Mouse (Mus musculus): ENCODE results near the gene Ankrd23. TPM values are rescaled to one million over a fixed set of nuclear protein-coding genes. Genes with fewer than 3 reads are reported as not detected.

Gene Ankrd23
- total RNA-seq, 2 experiments from 2014 or later = 6.1 to 6.3 TPM

- intact Hi-C loops (cut with DNase I) = loop anchor here (1.0 kb wide), 3 partner anchors 87 to 136 kb away; no protein-coding TSS in a partner anchor
- DNase-seq (ENCODE audit: low spot score in 2 of 2) = peak in 1 of 2 experiments; percentile 33
Measured at GRCm38 (mm10) chr1:36547981-36548598, 11.4 kb upstream of the Ankrd23 start.

- intact Hi-C loops (cut with DNase I) = loop anchor here (1.0 kb wide), 3 partner anchors 88 to 137 kb away; no protein-coding TSS in a partner anchor
Measured at GRCm38 (mm10) chr1:36546888-36547471, 10.3 kb upstream of the Ankrd23 start, which contains the start of gene Ankrd39. TSS of gene Ankrd39 (minus strand) at chr1:36547445.

DNA sequence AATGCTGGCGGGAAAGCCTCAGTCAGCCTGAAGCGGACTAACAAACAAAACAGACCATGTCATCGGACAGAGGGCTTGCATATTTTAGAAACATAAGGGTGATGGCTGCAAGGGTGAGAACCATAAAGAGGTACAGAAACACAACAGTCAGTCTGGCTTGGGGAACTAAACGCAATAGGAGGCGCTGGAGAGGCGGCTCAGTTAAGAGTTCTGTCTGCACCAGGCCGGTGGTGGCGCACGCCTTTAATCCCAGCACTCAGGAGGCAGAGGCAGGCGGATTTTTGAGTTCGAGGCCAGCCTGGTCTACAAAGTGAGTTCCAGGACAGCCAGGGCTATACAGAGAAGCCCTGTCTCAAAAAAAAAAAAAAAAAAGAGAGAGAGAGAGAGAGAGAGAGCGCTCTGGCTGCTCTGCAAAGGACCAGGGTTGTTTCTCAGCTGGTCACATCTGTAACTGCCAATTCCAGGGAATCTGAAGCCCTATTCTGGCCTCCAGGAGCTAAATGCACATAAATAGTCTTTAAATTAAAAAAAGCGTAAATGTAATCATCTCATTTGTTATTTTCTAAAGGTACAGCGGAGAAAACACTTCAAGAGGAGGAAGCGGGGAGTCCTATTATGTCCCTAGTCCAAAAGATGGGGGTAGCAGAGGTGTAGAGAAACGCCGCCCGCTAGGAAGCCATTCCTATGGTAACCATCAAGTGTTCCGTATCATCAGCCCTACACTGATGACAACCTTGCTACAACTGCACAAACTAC, 9.3 kb upstream of the Ankrd23 start:
- intact Hi-C loops (cut with DNase I) = no loop called here
- peak in 1 of 2 experiments; percentile 42 for DNase-seq (ENCODE audit: low spot score in 2 of 2)

More at GRCm38 (mm10) chr1:36546888-36547471, 10.3 kb upstream of the Ankrd23 start, which contains the start of gene Ankrd39:
- DNase-seq (ENCODE audit: low spot score in 2 of 2) = peak; percentile 97 to 99

- intact Hi-C loops (cut with DNase I) = no loop called here
- no peak for DNase-seq (ENCODE audit: low spot score in 2 of 2)
Measured at GRCm38 (mm10) chr1:36545382-36545781, 8.7 kb upstream of the Ankrd23 start.

DNA sequence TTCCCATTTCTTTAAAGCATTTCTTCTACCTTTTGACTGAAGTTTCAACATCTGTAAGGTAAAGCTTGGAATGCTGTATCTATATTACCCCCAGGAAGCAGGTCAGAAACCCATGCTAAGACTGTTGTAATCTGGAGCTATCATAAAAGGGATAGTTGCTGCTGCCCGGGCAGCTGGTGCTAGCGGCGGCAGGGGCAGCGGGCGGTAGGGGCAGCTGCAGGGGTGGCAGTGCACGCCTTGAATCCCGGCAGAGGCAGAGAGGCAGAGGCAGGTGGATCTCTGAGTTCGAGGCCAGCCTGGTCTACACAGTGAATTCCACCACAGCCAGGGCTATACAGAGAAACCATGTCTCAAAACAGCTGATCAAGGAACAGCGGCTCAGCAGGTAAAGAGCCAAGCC, 6.2 kb upstream of the Ankrd23 start:
- DNase-seq (ENCODE audit: low spot score in 2 of 2) = no peak

GRCm38 (mm10) chr1:36541844-36542243, 5.2 kb upstream of the Ankrd23 start:
- DNase-seq (ENCODE audit: low spot score in 2 of 2) = no peak
- intact Hi-C loops (cut with DNase I) = no loop called here

More for the DNA sequence above, 6.2 kb upstream of the Ankrd23 start:
- intact Hi-C loops (cut with DNase I) = no loop called here

GRCm38 (mm10) chr1:36540807-36541206, 4.1 kb upstream of the Ankrd23 start:
- DNase-seq (ENCODE audit: low spot score in 2 of 2) = no peak

DNA sequence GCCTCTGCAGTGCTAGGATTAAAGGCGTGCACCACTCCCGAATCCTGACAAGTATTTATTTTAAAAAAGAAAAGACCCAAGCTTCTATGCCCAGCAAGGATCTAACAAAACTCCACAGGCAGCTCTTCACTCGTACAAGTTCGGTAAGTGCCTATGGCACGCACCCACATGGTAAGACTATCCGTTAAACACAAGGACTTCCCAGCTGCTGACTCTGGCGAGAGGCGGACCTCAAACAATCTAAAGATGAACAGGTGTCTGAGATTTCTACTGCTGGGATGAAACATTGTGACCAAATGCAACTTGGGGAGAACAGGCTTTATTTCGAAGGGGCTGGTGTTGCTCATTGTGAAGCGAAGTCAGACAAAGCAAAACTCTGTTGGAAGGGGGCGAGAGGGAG, 3.4 kb upstream of the Ankrd23 start:
- intact Hi-C loops (cut with DNase I) = no loop called here
- no peak for DNase-seq (ENCODE audit: low spot score in 2 of 2)

More at GRCm38 (mm10) chr1:36540807-36541206, 4.1 kb upstream of the Ankrd23 start:
- intact Hi-C loops (cut with DNase I) = no loop called here

- no peak for DNase-seq (ENCODE audit: low spot score in 2 of 2)
- intact Hi-C loops (cut with DNase I) = no loop called here
Measured at GRCm38 (mm10) chr1:36539186-36539585, 2.5 kb upstream of the Ankrd23 start, which contains the start of gene Gm42417. TSS of gene Gm42417 (minus strand) at chr1:36539429.

- no peak for DNase-seq (ENCODE audit: low spot score in 2 of 2)
- intact Hi-C loops (cut with DNase I) = no loop called here
Measured at GRCm38 (mm10) chr1:36538727-36539126, 2.0 kb upstream of the Ankrd23 start.

DNA sequence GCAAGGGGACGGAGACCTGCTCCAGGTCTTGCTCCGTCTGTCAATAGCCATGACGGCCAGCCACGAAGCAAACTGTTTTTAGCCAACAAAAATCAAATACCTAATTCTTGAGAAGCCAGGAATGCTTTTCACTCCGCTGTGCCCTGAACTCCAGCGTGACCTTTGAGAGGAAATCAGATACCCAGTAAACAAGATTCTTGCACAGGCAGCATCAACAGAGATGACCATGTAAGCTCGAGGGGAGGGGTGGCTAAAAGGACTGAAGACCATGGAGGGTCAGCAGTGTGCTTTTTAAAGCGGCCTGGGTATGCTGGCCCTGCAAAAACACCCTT, 320 bp downstream of the Ankrd23 start:
- no peak for DNase-seq (ENCODE audit: low spot score in 2 of 2)
- intact Hi-C loops (cut with DNase I) = no loop called here

DNA sequence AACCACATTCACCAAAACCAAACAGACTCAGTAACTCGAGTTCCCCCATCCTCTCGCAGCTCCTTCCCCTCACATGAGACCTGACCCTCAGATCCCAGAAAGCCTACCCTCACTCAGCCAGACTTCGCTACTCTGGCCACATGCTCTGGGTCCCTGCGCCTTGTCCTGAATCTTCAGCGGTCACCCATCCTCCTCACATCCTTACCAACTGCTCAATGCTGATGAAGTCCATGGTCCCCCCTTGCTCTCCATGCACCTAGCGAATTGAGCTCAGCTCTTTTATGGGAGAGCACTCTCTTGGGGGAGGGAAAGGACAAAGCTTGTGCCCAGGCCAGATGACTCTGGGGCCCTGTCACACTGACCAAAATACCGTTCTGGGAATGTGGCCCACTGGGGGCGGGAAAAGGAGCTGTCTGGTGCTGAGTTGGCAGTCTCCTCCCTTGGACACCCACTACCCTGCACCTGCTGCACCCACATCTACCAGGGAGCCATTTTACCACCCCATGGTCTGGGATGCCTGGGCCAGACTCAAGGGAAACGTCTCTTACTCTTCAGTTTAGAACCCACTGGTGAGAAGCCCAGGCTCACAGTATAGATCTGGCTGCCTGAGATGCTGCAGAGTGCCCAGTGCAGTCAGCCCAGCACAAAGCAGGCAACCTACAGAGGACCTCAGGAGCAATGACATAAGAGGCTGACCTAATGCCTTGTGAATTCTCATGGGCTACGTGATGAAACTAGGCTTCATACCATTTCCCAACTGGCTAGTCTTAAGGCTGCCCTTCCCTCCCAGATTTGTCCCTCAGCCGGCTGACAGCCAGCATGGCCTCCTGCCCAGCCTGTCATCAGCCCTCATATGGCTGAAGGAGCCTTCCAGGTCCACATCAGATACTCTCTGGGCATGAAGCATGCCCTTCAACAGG, 946 bp downstream of the Ankrd23 start:
- intact Hi-C loops (cut with DNase I) = no loop called here
- peak in 1 of 2 experiments; percentile 40 for DNase-seq (ENCODE audit: low spot score in 2 of 2)

- DNase-seq (ENCODE audit: low spot score in 2 of 2) = no peak
- intact Hi-C loops (cut with DNase I) = no loop called here
Measured at GRCm38 (mm10) chr1:36534595-36535058, 2.1 kb downstream of the Ankrd23 start.

- intact Hi-C loops (cut with DNase I) = no loop called here
- no peak for DNase-seq (ENCODE audit: low spot score in 2 of 2)
Measured at GRCm38 (mm10) chr1:36533546-36533945, 3.1 kb downstream of the Ankrd23 start.

- intact Hi-C loops (cut with DNase I) = no loop called here
- DNase-seq (ENCODE audit: low spot score in 2 of 2) = no peak
Measured at GRCm38 (mm10) chr1:36531461-36531860, 5.2 kb downstream of the Ankrd23 start.

DNA sequence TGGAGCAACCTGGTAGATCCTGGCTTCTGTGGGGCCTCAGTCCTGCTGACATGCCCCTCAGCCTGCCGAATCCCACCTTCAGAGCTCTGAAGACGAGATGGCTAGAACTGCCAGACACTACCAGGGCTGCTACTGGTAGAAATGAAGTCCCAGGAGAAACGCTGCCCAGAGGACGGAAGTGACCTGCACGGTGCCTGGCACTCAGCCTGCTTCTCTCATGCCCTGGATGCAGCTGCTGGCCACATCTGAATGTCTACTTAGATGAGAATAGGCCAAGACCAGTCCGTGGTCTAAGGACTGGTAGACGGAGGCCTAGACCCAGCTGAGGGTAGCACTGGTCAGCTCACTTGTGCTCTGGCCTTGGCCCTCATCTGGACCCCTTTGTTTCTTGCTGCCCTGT, 5.7 kb downstream of the Ankrd23 start:
- no peak for DNase-seq (ENCODE audit: low spot score in 2 of 2)
- intact Hi-C loops (cut with DNase I) = no loop called here

DNA sequence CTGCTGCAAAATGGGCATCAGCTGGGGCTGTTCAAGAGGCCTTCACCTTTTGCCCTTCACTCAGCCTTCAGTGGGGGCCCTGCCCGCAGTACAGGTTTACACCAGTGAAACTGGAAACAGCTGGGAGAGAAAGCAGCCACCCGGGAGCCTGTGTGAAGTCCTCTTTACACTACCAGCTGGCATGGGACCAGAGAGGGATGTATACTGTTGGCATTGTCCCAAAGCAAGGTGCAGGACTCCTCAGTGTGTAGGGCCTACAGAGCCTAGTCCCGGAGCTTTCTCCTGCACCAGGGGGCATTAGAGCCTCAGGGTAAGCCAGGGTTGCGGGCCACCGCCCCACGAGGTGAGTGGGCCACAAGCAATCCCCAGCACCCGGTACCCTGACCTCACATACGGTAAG, 6.2 kb downstream of the Ankrd23 start:
- intact Hi-C loops (cut with DNase I) = no loop called here
- no peak for DNase-seq (ENCODE audit: low spot score in 2 of 2)

DNA sequence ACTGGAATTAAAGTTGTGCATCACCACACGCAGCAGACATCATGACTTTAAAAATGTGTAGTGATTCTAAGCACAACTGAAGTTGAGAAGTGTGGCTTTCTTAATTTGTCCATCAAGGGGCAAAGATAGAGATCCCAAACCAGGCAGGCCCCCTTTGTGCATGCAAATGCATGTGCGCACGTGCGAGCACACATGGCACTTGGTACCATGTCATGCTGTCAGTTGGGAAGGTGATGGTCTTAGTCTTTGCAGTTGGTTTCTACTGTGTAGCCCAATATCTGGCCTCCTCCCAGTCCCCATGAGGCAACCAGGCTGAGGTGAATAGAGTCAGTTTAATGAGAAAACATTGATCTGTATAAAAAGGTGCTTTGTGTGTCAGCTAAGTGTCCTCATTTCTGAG, 6.8 kb downstream of the Ankrd23 start:
- intact Hi-C loops (cut with DNase I) = no loop called here
- DNase-seq (ENCODE audit: low spot score in 2 of 2) = no peak

- intact Hi-C loops (cut with DNase I) = no loop called here
- no peak for DNase-seq (ENCODE audit: low spot score in 2 of 2)
Measured at GRCm38 (mm10) chr1:36529274-36529673, 7.4 kb downstream of the Ankrd23 start.

All from left cerebral cortex, postnatal 25 days (tissue).